Mouse (Mus musculus) retina, embryonic 14.5 days (tissue): ENCODE results near the gene Nfam1.

Experiments
- DNase-seq: peaks from one replicate; pipeline ENCODE4 v3.0.0-alpha.2; 2015; ENCODE audit warnings: low spot score

The Nfam1 gene

GRCm38 (mm10) chr15:83038812-83039211 is 5.7 kb upstream of the Nfam1 start:
- no peak for DNase-seq

GRCm38 (mm10) chr15:83037755-83038483 is 4.8 kb upstream of the Nfam1 start:
- peak; percentile 92 for DNase-seq

GRCm38 (mm10) chr15:83036900-83037519 is 3.9 kb upstream of the Nfam1 start:
- no peak for DNase-seq

GRCm38 (mm10) chr15:83036089-83036488 is 3.0 kb upstream of the Nfam1 start:
- no peak for DNase-seq

- DNase-seq, result peak; percentile 65
Measured at GRCm38 (mm10) chr15:83034275-83034977, 1.3 kb upstream of the Nfam1 start.

- no peak for DNase-seq
Measured at GRCm38 (mm10) chr15:83030884-83031283, 2.2 kb downstream of the Nfam1 start.

GRCm38 (mm10) chr15:83029725-83030718 is 3.1 kb downstream of the Nfam1 start:
- no peak for DNase-seq

GRCm38 (mm10) chr15:83026129-83026528 is 7.0 kb downstream of the Nfam1 start:
- no peak for DNase-seq

- DNase-seq, result no peak
Measured at GRCm38 (mm10) chr15:83025041-83025760, 7.9 kb downstream of the Nfam1 start.

- no peak for DNase-seq
Measured at GRCm38 (mm10) chr15:83022947-83023346, 10.2 kb downstream of the Nfam1 start.

GRCm38 (mm10) chr15:83010990-83011664 is 22.0 kb downstream of the Nfam1 start:
- DNase-seq, result peak; percentile 76

GRCm38 (mm10) chr15:83010423-83010822 is 22.7 kb downstream of the Nfam1 start:
- DNase-seq, result no peak

GRCm38 (mm10) chr15:83009532-83009931 is 23.6 kb downstream of the Nfam1 start:
- DNase-seq, result no peak

- DNase-seq, result no peak
Measured at GRCm38 (mm10) chr15:83008761-83009423, 24.2 kb downstream of the Nfam1 start.

GRCm38 (mm10) chr15:83007346-83007920 is 25.7 kb downstream of the Nfam1 start:
- no peak for DNase-seq

- DNase-seq, result peak; percentile 73
Measured at GRCm38 (mm10) chr15:83002665-83003548, 30.2 kb downstream of the Nfam1 start.

GRCm38 (mm10) chr15:82998811-82999221 is 34.3 kb downstream of the Nfam1 start:
- DNase-seq, result no peak

GRCm38 (mm10) chr15:82996431-82996830 is 36.7 kb downstream of the Nfam1 start:
- no peak for DNase-seq

GRCm38 (mm10) chr15:82995239-82995638 is 37.9 kb downstream of the Nfam1 start:
- no peak for DNase-seq
